Mouse (Mus musculus): ENCODE data around the gene Galnt3. TPM values are rescaled to one million over a fixed set of nuclear protein-coding genes. Genes with fewer than 3 reads are reported as not detected.

The Galnt3 gene
- polyA plus RNA-seq (2014; fragmentation: Illumina TruSeq; extraction: RNeasy Lipid Tissue Mini Kit (QIAGEN cat#74804); ENCODE audit: low read depth, low replicate concordance) = 0.48 TPM

GRCm38 (mm10) chr2:66124591-66125271 lies at the start of gene Galnt3:
Galnt3 (minus strand) TSS chr2:66124994.

Other genes starting within 250 kb of the Galnt3 start
- gene Ttc21b, start 131.6 kb upstream of the Galnt3 start, polyA plus RNA-seq (2014; fragmentation: Illumina TruSeq; extraction: RNeasy Lipid Tissue Mini Kit (QIAGEN cat#74804); ENCODE audit: low read depth, low replicate concordance) = 4.2 TPM